Mouse (Mus musculus): ENCODE measurements at regions not wholly inside any gene's neighbourhood (a gene's known extent, or its start where the extent isn't known, plus 50 kb on each side); places are given as distances from the start of the nearest gene placed in this dataset.

GRCm38 (mm10) chr4:75812266-75812665 lies 534.2 kb upstream of the Dmac1 start:
- dilution Hi-C loops (cut with MboI; ENCODE audit: extremely low pct_ligation_motif_present, extremely low pct_unique_long_range_greater_than_20kb, low sequenced_read_pairs) (no loop called here), in situ Hi-C loops (cut with MboI; ENCODE audit: low pct_ligation_motif_present, low pct_unique_long_range_greater_than_20kb, low sequenced_read_pairs) (no loop called here)
- Histone ChIP-seq H3K4me3 (replicated peaks in 1 of 3; ENCODE audit: low read depth in 2 of 3, low read length in 2 of 3, poor library complexity in 1 of 3) (no peak overlapping the region), H3K4me1 (ENCODE audit: control insufficient read depth in 1 of 2, insufficient read depth in 2 of 2) (no peaks in the 10 kb centered on the region), H3K4me2 (ENCODE audit: insufficient read depth, low read depth, poor library complexity, severe bottlenecking) (no peak overlapping the region), H3K27me3 (replicated peaks) (no peaks in the 10 kb centered on the region), H3K79me2 (replicated peaks; ENCODE audit: control insufficient read depth, extremely low read depth, insufficient read depth, poor library complexity, severe bottlenecking) (no peaks in the 10 kb centered on the region), H3K36me3 (replicated peaks in 1 of 2; ENCODE audit: control insufficient read depth in 1 of 2, insufficient read depth in 1 of 2, low read length in 1 of 2) (no peaks in the 10 kb centered on the region), H3K27ac (ENCODE audit: insufficient read depth, low read depth) (no peak overlapping the region), H3K9me3 (replicated peaks; ENCODE audit: low read length) (peaks cover 31% of the 10 kb centered on the region), H3K9ac (ENCODE audit: insufficient read depth, low read depth) (no peak overlapping the region)
- DNase-seq (ENCODE audit: extremely low read depth), result no peak
- TF ChIP-seq MYC (IDR thresholded peaks at IDR 0.05; ENCODE audit: low read depth, low read length), result no peak
- no peak for TF ChIP-seq USF1 (IDR thresholded peaks at IDR 0.05; ENCODE audit: low read depth, low read length)

GRCm38 (mm10) chr4:75801870-75802269 lies 523.8 kb upstream of the Dmac1 start:
- no peaks in the 10 kb centered on the region for H3K79me2 ChIP-seq (replicated peaks; ENCODE audit: control insufficient read depth, extremely low read depth, insufficient read depth, poor library complexity, severe bottlenecking)
- H3K27ac ChIP-seq (ENCODE audit: insufficient read depth, low read depth), result no peak overlapping the region
- TF ChIP-seq ELF1 (IDR thresholded peaks at IDR 0.05; ENCODE audit: low read depth, low read length) (no peak), NRF1 (IDR thresholded peaks at IDR 0.05; ENCODE audit: low read depth, low read length) (no peak), TBP (conservative IDR thresholded peaks at IDR 0.05; ENCODE audit: low read depth, low read length) (no peak), RCOR1 (conservative IDR thresholded peaks at IDR 0.05; ENCODE audit: low read depth, low read length) (no peak), ZKSCAN1 (IDR thresholded peaks at IDR 0.05; ENCODE audit: borderline replicate concordance, low read depth, low read length) (no peak), USF2 (conservative IDR thresholded peaks at IDR 0.05; ENCODE audit: low read depth, low read length) (no peak), MXI1 (IDR thresholded peaks at IDR 0.05; ENCODE audit: low read depth, low read length) (no peak)
- in situ Hi-C loops (cut with MboI; ENCODE audit: low pct_ligation_motif_present, low pct_unique_long_range_greater_than_20kb, low sequenced_read_pairs) (no loop called here), dilution Hi-C loops (cut with MboI; ENCODE audit: extremely low pct_ligation_motif_present, extremely low pct_unique_long_range_greater_than_20kb, low sequenced_read_pairs) (no loop called here)
- peaks cover 33% of the 10 kb centered on the region for H3K9me3 ChIP-seq (replicated peaks; ENCODE audit: low read length)
- no peak overlapping the region for H3K4me2 ChIP-seq (ENCODE audit: insufficient read depth, low read depth, poor library complexity, severe bottlenecking)
- DNase-seq (ENCODE audit: extremely low read depth), result no peak
- H3K4me3 ChIP-seq (replicated peaks in 1 of 3; ENCODE audit: low read depth in 2 of 3, low read length in 2 of 3, poor library complexity in 1 of 3), result no peak overlapping the region
- H3K9ac ChIP-seq (ENCODE audit: insufficient read depth, low read depth), result no peak overlapping the region
- H3K4me1 ChIP-seq (ENCODE audit: control insufficient read depth in 1 of 2, insufficient read depth in 2 of 2), result no peaks in the 10 kb centered on the region
- H3K36me3 ChIP-seq (replicated peaks in 1 of 2; ENCODE audit: control insufficient read depth in 1 of 2, insufficient read depth in 1 of 2, low read length in 1 of 2), result no peaks in the 10 kb centered on the region
- H3K27me3 ChIP-seq (replicated peaks), result no peaks in the 10 kb centered on the region

GRCm38 (mm10) chr4:75801156-75801555 lies 523.1 kb upstream of the Dmac1 start:
- H3K36me3 ChIP-seq (replicated peaks in 1 of 2; ENCODE audit: control insufficient read depth in 1 of 2, insufficient read depth in 1 of 2, low read length in 1 of 2), result no peaks in the 10 kb centered on the region
- no peaks in the 10 kb centered on the region for H3K79me2 ChIP-seq (replicated peaks; ENCODE audit: control insufficient read depth, extremely low read depth, insufficient read depth, poor library complexity, severe bottlenecking)
- in situ Hi-C loops (cut with MboI; ENCODE audit: low pct_ligation_motif_present, low pct_unique_long_range_greater_than_20kb, low sequenced_read_pairs) (no loop called here), dilution Hi-C loops (cut with MboI; ENCODE audit: extremely low pct_ligation_motif_present, extremely low pct_unique_long_range_greater_than_20kb, low sequenced_read_pairs) (no loop called here)
- no peaks in the 10 kb centered on the region for H3K4me1 ChIP-seq (ENCODE audit: control insufficient read depth in 1 of 2, insufficient read depth in 2 of 2)
- no peak overlapping the region for H3K27ac ChIP-seq (ENCODE audit: insufficient read depth, low read depth)
- H3K27me3 ChIP-seq (replicated peaks), result no peaks in the 10 kb centered on the region
- no peak for TF ChIP-seq TCF12 (IDR thresholded peaks at IDR 0.05; ENCODE audit: low read depth, low read length)
- no peak for TF ChIP-seq IRF4 (IDR thresholded peaks at IDR 0.05; ENCODE audit: low read depth, low read length)
- TF ChIP-seq BHLHE40 (IDR thresholded peaks at IDR 0.05; ENCODE audit: low read depth, low read length), result no peak
- TF ChIP-seq JUN (IDR thresholded peaks at IDR 0.05; ENCODE audit: insufficient read depth, low read depth, low read length), result no peak
- no peak for TF ChIP-seq UBTF (IDR thresholded peaks at IDR 0.05; ENCODE audit: low read depth, low read length)
- TF ChIP-seq MAZ (IDR thresholded peaks at IDR 0.05; ENCODE audit: low read depth, low read length), result no peak
- H3K4me2 ChIP-seq (ENCODE audit: insufficient read depth, low read depth, poor library complexity, severe bottlenecking), result no peak overlapping the region
- H3K9me3 ChIP-seq (replicated peaks; ENCODE audit: low read length), result peaks cover 31% of the 10 kb centered on the region
- H3K9ac ChIP-seq (ENCODE audit: insufficient read depth, low read depth), result no peak overlapping the region
- H3K4me3 ChIP-seq (replicated peaks in 1 of 3; ENCODE audit: low read depth in 2 of 3, low read length in 2 of 3, poor library complexity in 1 of 3), result no peak overlapping the region
- no peak for DNase-seq (ENCODE audit: extremely low read depth)

Measured in CH12.LX (cell line).